Mouse (Mus musculus): ENCODE results near the gene Cables2. TPM values are rescaled to one million over a fixed set of nuclear protein-coding genes. Genes with fewer than 3 reads are reported as not detected.
"Not testable (repeated sequence)": the region's sequence is repeated elsewhere in the genome, so short reads cannot be mapped to it uniquely, and the experiment has no call there.

Cables2 gene
- polyA plus RNA-seq, 1 experiment from 2014 or later, result 20.8 TPM

DNA sequence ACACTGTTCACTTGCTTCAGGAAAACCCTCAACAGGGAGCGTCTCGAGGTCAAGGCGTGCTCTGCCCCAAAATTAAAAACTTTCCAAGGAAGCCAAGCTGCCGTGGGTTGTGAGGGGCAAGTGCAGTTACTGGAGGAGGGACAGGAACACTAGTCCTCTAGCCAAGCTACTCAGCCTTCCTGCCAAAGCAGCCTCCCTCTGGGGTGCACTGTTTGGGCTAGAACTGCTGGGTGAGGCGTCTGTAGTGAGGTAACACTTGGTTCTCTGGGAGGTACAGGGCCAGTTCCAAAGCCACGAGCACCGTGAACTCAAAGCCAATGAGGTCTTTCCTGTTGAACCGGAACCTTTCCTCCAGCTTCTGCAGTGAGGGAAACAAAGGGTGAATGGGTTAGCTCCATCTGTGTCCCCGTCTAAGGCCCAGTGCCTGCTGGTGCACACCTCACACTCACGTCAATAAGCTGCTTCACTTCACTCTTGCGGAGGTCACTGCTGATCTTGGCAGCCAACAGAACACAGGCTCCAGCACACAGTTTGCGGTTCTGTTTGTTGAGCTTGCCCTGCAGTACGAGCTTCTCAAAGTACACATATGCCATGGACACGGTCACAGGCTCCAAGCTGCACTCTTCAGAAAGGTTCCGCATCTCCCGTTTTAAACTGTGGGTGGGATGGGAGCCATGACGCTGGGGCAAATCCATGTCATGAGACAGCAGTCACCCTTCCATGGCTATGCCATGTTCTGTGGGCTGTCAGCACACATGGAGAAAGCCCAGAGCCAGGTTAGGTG lies 13.3 kb downstream of the Cables2 start:
- H3K9ac ChIP-seq; H3K27ac ChIP-seq; H3K9me3 ChIP-seq; H3K4me2 ChIP-seq; H3K4me3 ChIP-seq (replicated peaks); H3K27me3 ChIP-seq; ATAC-seq (ENCODE audit: low FRiP score): not testable (repeated sequence)
- Histone ChIP-seq H3K4me1 (peaks cover 17% of the 10 kb centered on the region), H3K36me3 (replicated peaks) (peaks cover 63% of the 10 kb centered on the region)
- WGBS, result 74% methylated on average over 17 of the region's 17 CpGs

DNA sequence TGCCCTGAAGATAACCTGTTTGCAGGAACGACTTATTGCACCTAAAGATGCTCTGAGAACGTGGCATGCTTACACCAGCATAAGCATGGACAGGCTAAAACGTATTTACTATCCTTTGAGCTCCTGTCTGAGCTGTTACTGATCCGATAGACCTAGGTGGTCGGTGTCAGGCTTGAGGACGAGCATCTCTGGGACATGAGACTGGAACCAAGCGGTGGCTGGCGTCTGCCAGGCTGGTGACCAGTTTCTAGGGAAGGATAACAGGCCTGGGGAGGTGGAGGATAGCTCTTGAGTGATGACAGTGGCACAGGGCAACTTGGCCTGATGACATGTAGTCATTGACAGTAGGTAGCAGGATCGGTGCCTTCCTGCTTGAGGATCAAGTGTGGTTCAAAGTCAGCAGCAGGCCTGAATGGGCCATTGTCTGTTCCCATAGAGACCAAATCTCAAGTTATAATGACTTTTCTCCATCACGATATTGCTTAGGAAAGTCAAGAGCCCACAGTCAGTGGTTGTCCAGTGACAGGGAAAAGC lies 14.3 kb downstream of the Cables2 start:
- H3K27me3 ChIP-seq; H3K9me3 ChIP-seq; H3K27ac ChIP-seq; H3K4me2 ChIP-seq; ATAC-seq (ENCODE audit: low FRiP score); H3K9ac ChIP-seq; H3K4me3 ChIP-seq (replicated peaks): not testable (repeated sequence)
- Histone ChIP-seq H3K4me1 (peaks cover 17% of the 10 kb centered on the region), H3K36me3 (replicated peaks) (peaks cover 60% of the 10 kb centered on the region)
- 78% methylated on average over 10 of the region's 10 CpGs for WGBS

DNA sequence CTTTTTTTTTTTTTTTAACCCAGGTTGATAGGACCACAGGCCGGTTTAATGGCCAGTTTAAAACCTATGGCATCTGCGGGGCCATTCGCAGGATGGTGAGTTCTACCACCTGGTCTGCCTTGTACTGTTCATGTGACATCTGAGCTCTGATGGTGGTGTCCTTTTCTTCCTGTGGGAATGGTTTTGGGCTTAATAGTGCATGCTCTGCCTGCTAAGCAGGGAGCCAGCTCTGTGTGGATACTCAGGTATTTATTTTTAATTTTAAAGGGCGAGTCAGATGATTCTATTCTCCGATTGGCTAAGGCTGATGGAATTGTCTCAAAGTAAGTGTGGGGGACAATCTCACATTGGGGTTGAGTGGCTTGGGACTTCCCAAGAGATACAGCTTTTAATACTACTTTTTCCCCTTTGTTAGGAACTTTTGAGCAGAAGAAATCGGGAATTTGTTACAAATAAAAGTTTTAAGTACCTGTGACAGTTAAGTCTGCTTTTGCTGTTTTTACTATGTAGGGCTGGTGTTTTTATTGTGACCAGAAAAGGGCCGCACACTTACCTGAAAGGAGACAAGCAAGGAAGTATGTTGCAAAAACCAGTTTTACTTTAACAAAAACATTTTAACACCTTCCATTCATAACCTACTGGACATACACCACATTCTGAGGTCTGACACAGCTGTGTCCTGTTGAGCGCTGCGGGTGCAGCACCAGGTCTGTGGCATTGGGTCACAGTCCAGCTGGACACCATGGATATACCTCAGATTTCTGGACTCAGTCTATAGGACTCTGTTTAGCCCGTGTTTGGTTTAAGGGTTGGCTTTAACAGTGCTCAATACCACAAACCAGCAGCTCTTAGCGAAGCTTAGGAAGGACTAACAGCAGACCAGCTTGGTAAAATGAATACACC lies 15.1 kb downstream of the Cables2 start:
- H3K27ac ChIP-seq, result peak overlapping the region; percentile 94; the same call in 1 of the 2 replicates
- 56% methylated on average over 11 of the region's 11 CpGs for WGBS
- peaks cover 17% of the 10 kb centered on the region for H3K4me1 ChIP-seq
- H3K4me2 ChIP-seq, result peak overlapping the region; percentile 68
- peak overlapping the region; percentile 89 for H3K9ac ChIP-seq
- no peaks in the 10 kb centered on the region for H3K27me3 ChIP-seq
- peaks cover 52% of the 10 kb centered on the region for H3K36me3 ChIP-seq (replicated peaks)
- peak overlapping the region; percentile 89 for H3K4me3 ChIP-seq (replicated peaks)
- no peak for ATAC-seq (ENCODE audit: low FRiP score)
- no peaks in the 10 kb centered on the region for H3K9me3 ChIP-seq

DNA sequence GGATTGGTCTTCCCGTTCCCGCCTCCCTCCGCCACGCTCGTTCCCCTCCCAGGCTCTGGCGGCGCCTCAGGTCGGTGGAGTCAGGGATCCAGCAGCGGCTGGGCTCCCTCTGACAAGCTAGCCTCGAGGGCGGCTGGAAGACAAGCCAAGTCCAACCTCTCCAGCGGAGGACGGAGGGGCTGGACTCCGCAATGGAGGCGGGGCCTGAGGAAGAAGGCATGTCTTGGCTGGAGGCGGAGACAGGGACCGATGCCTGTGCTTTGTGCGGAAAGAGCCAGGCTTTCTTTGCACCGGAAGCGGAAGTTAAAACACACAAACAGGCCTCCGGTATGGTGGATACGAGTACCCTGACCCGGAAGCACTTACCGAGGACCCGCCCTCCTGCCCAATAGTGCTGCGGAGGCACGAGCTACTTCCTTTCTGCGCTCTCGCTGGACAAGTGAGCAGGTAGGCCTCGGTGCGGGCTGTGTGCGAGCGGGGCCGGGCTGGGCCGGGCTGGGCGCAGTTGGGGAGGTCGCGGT lies 16.2 kb downstream of the Cables2 start, which contains the start of gene Rps21:
Gene Rps21, plus strand, starts transcription at position 377 of the 521 bp plus-strand sequence.
- Histone ChIP-seq H3K27me3 (no peaks in the 10 kb centered on the region), H3K4me1 (peaks cover 17% of the 10 kb centered on the region), H3K36me3 (replicated peaks) (peaks cover 40% of the 10 kb centered on the region), H3K27ac (peak within 1 kb of the TSS; percentile 94), H3K9ac (peak within 1 kb of the TSS; percentile 89), H3K4me2 (peak within 1 kb of the TSS; percentile 85), H3K4me3 (replicated peaks) (peak within 1 kb of the TSS; percentile 89), H3K9me3 (no peaks in the 10 kb centered on the region)
- WGBS, result under 1% methylated on average over 37 of the region's 38 CpGs
- peak; percentile 98 for ATAC-seq (ENCODE audit: low FRiP score)

DNA sequence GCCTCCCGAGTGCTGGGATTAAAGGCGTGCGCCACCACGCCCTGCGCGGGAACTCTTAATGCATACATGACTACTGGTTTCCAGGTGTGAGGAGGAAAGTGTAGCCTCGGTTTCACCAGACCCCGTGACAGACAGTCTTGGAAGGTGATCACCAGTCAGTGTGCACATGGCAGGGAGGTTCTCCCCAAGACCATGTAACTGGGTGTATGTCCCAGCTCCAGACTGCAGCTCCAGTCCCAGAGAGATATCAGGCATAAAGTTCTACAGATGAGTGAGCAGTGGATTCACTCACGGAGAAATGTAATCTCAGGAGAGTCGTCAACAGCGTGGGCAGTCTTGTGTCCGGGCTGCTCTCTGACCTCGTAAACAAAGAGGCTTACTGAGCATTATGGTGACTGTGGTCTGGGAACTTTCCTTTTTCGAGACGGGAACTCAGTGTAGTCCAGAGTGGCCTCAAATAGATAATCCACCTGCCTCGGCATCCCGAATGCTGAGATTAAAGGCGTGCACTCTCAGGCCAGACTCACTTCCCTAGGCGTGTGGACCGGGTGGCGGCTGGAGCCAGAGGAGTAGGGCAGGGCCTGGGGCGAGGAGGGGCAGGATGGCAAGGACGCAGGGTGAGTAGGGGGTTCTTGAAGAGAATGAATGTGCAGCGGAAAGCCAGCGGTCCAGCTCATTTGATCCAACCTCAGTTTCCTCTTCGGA lies 16.8 kb downstream of the Cables2 start:
- peak overlapping the region; percentile 85 for H3K4me2 ChIP-seq
- peak overlapping the region; percentile 94 for H3K27ac ChIP-seq
- peaks cover 22% of the 10 kb centered on the region for H3K4me1 ChIP-seq
- peaks cover 34% of the 10 kb centered on the region for H3K36me3 ChIP-seq (replicated peaks)
- WGBS, result 25% methylated on average over 26 of the region's 26 CpGs
- peak; percentile 65 for ATAC-seq (ENCODE audit: low FRiP score)
- H3K9ac ChIP-seq, result peak overlapping the region; percentile 84
- H3K4me3 ChIP-seq (replicated peaks), result peak overlapping the region; percentile 89
- no peaks in the 10 kb centered on the region for H3K9me3 ChIP-seq
- H3K27me3 ChIP-seq, result no peaks in the 10 kb centered on the region

DNA sequence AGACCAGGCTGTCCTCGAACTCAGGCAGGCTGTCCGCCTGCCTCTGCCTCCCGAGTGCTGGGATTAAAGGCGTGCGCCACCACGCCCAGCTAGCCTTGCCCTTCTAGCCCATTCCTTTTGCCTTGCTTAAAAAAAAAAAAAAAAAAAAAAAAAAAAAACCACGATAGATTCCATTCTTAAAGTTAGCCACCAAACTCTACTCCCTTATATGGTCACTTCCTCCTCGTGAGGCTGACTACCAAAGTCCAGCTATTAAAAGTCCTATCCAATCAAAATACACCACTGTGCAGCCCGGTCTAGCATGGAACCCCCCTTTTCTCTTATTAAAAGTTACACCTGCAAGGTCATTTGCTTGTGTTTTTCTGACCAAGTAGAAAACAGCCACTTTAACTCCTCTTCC lies 17.6 kb downstream of the Cables2 start:
- Histone ChIP-seq H3K27ac (peak overlapping the region; percentile 94; the same call in 1 of the 2 replicates), H3K9ac (no peak overlapping the region), H3K9me3 (no peaks in the 10 kb centered on the region), H3K4me2 (peak overlapping the region; percentile 85), H3K4me1 (peaks cover 26% of the 10 kb centered on the region), H3K36me3 (replicated peaks) (peaks cover 27% of the 10 kb centered on the region), H3K27me3 (no peaks in the 10 kb centered on the region), H3K4me3 (replicated peaks) (0 out of 2 replicates have a peak overlapping the region, but pooled peaks have one; percentile 89)
- no peak for ATAC-seq (ENCODE audit: low FRiP score)
- WGBS, result 94% methylated on average over 9 of the region's 9 CpGs

DNA sequence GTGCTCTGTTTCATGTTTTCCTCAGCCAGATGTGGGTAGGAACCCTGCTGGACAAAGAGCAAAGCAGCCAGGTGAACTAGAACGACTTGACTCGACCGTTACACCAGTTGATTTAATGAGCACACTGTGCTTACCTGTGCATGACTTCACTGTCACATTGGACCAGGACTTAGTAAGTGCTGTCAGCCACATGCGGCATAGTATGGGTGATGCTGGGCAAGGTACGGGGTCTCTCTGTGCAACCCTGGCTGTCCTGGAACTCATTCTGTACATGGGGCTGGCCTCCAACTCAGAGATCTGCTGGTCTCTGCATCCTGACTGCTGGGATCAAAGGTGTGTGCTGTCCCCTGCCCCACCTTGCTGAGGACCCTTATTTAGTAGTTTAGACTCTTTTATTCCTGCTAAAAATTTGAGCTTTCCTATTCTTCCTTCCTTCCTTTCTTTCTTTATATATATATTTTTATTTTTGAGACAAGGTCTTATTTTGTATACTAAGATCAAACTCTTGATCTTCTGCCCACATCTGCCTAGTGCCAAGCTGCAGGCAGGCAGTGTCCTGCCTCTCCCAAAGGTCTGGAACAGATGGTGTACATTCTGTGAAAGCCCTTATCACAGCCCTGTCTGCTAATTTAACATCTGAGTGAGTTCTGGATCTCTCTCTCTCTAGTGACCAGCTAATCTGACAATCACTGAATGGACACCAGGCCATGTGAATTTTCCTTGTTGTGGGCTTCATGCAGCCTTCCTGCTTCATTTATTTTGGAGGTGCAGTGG lies 18.7 kb downstream of the Cables2 start:
- Histone ChIP-seq H3K4me1 (peaks cover 26% of the 10 kb centered on the region), H3K9ac (no peak overlapping the region), H3K27me3 (no peaks in the 10 kb centered on the region), H3K4me2 (no peak overlapping the region), H3K36me3 (replicated peaks) (peaks cover 16% of the 10 kb centered on the region), H3K4me3 (replicated peaks) (no peak overlapping the region), H3K27ac (no peak overlapping the region), H3K9me3 (no peaks in the 10 kb centered on the region)
- 91% methylated on average over 5 of the region's 5 CpGs for WGBS
- no peak for ATAC-seq (ENCODE audit: low FRiP score)

DNA sequence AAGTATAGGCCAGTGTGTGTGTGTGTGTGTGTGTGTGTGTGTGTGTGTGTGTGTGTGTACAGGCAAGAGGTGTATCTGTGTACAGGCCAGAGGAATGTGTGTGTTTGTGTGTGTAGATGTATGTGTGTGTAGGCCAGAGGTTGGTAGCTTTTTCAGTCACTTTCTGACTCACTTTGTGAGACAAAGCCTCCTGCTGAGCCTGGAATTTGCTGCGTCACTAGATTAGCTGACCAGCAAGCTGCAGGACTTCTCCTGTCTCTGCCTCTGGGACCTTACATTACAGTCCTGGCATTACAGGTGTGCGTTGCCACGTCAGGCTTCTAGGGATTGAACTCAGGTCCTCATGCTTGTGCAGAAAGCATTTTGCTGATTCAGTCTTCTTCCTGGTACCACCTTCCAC lies 21.5 kb downstream of the Cables2 start:
- Histone ChIP-seq H3K27me3 (no peaks in the 10 kb centered on the region), H3K4me3 (replicated peaks) (no peak overlapping the region), H3K9me3 (no peaks in the 10 kb centered on the region), H3K9ac (no peak overlapping the region), H3K4me1 (peaks cover 18% of the 10 kb centered on the region), H3K27ac (no peak overlapping the region), H3K36me3 (replicated peaks) (no peaks in the 10 kb centered on the region), H3K4me2 (no peak overlapping the region)
- 44% methylated on average over 3 of the region's 3 CpGs for WGBS
- ATAC-seq (ENCODE audit: low FRiP score), result no peak

DNA sequence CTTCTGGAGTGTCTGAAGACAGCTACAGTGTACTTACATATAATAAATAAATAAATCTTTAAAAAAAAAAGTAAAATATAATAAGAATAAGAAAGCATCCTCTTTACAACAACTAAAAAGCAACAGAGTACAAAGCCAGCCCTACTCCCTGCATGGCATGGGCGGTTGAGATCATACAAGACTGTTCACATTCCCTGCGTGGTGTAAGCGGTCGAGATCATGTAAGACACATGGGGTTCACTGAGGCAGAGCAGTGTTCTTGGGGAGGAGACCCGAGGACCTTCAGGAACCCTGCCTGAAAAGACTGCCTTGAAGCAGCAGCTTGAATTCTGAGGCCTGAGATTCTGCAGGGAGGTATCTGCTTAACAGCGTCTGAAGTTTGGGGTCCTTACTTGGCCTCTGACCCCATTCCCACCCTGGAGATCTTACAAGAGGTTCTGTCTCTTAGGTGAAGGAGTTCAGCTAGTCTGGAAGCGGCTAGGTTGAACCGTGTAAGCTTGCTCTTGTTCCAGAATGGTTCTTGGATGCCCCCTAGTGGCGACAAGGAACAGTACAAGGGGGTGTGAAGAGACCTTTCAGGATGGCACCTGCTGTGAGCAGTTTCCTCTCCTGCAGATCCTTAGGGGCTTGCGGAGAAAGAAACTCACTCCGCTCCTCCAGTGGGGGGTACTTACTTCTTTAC lies 22.2 kb downstream of the Cables2 start:
- ATAC-seq (ENCODE audit: low FRiP score), result peak; percentile 89
- no peak overlapping the region for H3K4me3 ChIP-seq (replicated peaks)
- no peaks in the 10 kb centered on the region for H3K36me3 ChIP-seq (replicated peaks)
- WGBS, result 33% methylated on average over 11 of the region's 11 CpGs
- no peak overlapping the region for H3K27ac ChIP-seq
- peaks cover 13% of the 10 kb centered on the region for H3K4me1 ChIP-seq
- H3K27me3 ChIP-seq, result no peaks in the 10 kb centered on the region
- H3K9me3 ChIP-seq, result no peaks in the 10 kb centered on the region
- H3K9ac ChIP-seq, result no peak overlapping the region
- no peak overlapping the region for H3K4me2 ChIP-seq

DNA sequence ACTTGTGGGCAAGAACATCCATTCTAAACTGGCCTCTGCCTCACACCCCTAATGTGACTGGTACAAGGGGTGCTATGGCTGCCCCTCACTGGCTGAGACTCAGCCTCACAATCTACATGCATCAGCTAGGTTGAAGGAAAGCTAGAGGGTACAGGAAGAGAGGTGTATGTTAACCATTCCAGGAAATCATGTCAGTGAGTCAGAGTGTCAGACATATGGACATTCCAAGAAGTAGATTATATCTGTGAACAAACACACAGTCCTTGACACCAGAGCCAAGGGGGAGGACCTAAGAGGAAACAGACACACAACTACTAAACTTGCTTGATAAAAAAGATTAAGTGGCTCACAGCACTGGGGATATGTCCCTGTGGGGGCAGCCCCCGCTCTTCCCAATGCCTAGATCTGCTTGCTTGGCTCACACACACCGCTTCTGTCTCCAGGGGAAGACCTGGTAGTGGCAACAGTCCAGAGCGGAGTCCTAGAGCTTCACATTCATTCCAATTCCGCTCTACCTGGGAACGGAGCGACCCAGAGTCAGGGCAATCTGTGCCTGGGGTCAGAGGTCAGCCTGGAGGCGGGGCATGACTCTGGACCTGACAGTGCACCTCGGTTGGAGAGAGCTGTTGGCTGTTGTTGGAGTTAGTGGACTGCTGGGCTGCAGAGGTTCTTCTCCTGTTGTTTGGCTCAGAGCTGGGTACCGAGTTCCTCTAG lies 24.2 kb downstream of the Cables2 start:
- Histone ChIP-seq H3K9ac (no peak overlapping the region), H3K4me3 (replicated peaks) (no peak overlapping the region), H3K9me3 (no peaks in the 10 kb centered on the region), H3K4me2 (no peak overlapping the region), H3K27ac (no peak overlapping the region), H3K27me3 (no peaks in the 10 kb centered on the region), H3K4me1 (peaks cover 9% of the 10 kb centered on the region), H3K36me3 (replicated peaks) (no peaks in the 10 kb centered on the region)
- WGBS, result 67% methylated on average over 9 of the region's 9 CpGs
- ATAC-seq (ENCODE audit: low FRiP score), result no peak
